Mouse (Mus musculus): ENCODE measurements around the gene Tmem47. TPM values are rescaled to one million over a fixed set of nuclear protein-coding genes. Genes with fewer than 3 reads are reported as not detected.

Gene Tmem47
- polyA plus RNA-seq (2014; fragmentation: Illumina TruSeq; extraction: RNeasy Lipid Tissue Mini Kit (QIAGEN cat#74804); ENCODE audit: low read depth, low replicate concordance) = 7.8 TPM

GRCm38 (mm10) chrX:81070210-81070803 is at the start of gene Tmem47:
Gene Tmem47 (plus strand): TSS chrX:81070698.

Data from adipose tissue, adult 10 weeks (tissue).